Mouse (Mus musculus) liver, adult 2 months (tissue): ENCODE results near the gene Sh3pxd2a. TPM values are rescaled to one million over a fixed set of nuclear protein-coding genes. Genes with fewer than 3 reads are reported as not detected.

Experiments used
- DNase-seq: peaks from one replicate; pipeline ENCODE4 v3.0.0-alpha.2; 2011; ENCODE audit warnings: low read depth, low spot score; ENCODE audit errors: extremely low read depth
- H3K27ac ChIP-seq: fragments of 200-500 bp; replicated peaks from 2 replicates; pipeline ENCODE4 v1.5.1; 2012; ENCODE audit warnings: low read depth, mild to moderate bottlenecking, control low read depth, inconsistent platforms, low read length; ENCODE audit not compliant: insufficient read depth
- H3K27me3 ChIP-seq: fragments of 200-500 bp; 2 replicates; pipeline ENCODE4 v1.6.1; 2012; ENCODE audit warnings: mild to moderate bottlenecking, moderate library complexity, low read length, inconsistent platforms; ENCODE audit not compliant: control insufficient read depth, insufficient read depth
- H3K36me3 ChIP-seq: fragments of 200-500 bp; 2 replicates; pipeline ENCODE4 v1.6.1; 2012; ENCODE audit warnings: low read length, inconsistent platforms; ENCODE audit not compliant: control insufficient read depth, insufficient read depth
- H3K4me1 ChIP-seq: fragments of 200-500 bp; 2 replicates; pipeline ENCODE4 v1.6.1; 2011; ENCODE audit warnings: low read length; ENCODE audit not compliant: control insufficient read depth, insufficient read depth
- H3K4me3 ChIP-seq: fragments of 200-500 bp; 2 replicates; pipeline ENCODE4 v1.5.1; 2011; ENCODE audit warnings: low read depth, mild to moderate bottlenecking, control low read depth, low read length, moderate library complexity; ENCODE audit not compliant: insufficient read depth
- H3K79me2 ChIP-seq: fragments of 200-500 bp; 2 replicates; pipeline ENCODE4 v1.6.1; 2012; ENCODE audit warnings: inconsistent platforms, mild to moderate bottlenecking, low read length, moderate library complexity; ENCODE audit not compliant: control insufficient read depth, insufficient read depth
- H3K9ac ChIP-seq: fragments of 200-500 bp; 2 replicates; pipeline ENCODE4 v1.6.1; 2012; ENCODE audit warnings: low read depth, mild to moderate bottlenecking, control low read depth, inconsistent platforms, low read length
- CTCF ChIP-seq: fragments of 200-500 bp; IDR thresholded peaks from 2 replicates; pipeline ENCODE4 v1.5.1; 2011; ENCODE audit warnings: low read depth, low read length, control low read depth
- POLR2A ChIP-seq: fragments of 200-500 bp; IDR thresholded peaks from 2 replicates; pipeline ENCODE4 v1.6.1; 2011; ENCODE audit warnings: low read length, control low read depth; ENCODE audit not compliant: insufficient read depth; ENCODE audit errors: extremely low read depth
- WGBS: fragments of 180-500 bp; shearing (Covaris S2); methylation state at CpG from one replicate; pipeline ENCODE4 v1.1.7; 2018; 5-methylcytosine and 5-hydroxymethylcytosine counted together
- polyA plus RNA-seq: library from polyadenylated mRNA; depleted of rRNA; stranded (reverse); fragments of >200 nt; gene quantifications from 2 replicates; pipeline ENCODE4 v1.2.3, GENCODE M21; 2012
- total RNA-seq: library from RNA; depleted of rRNA; stranded (reverse); fragments of >200 nt; gene quantifications from 2 replicates; pipeline ENCODE4 v1.2.3, GENCODE M21; 2014

Sh3pxd2a gene
- total and polyA plus RNA-seq, 2 experiments = 4.2 to 10.0 TPM

GRCm38 (mm10) chr19:47319061-47319460 lies 145.1 kb downstream of the Sh3pxd2a start:
- 84% methylated on average over 8 of the region's 8 CpGs for WGBS
- Histone ChIP-seq H3K27ac (no peak overlapping the region), H3K4me3 (peak overlapping the region; percentile 39; the same call in 1 of the 2 replicates), H3K9ac (peak overlapping the region; percentile 10; the same call in 1 of the 2 replicates), H3K27me3 (no peaks in the 10 kb centered on the region), H3K4me1 (peaks cover 46% of the 10 kb centered on the region), H3K79me2 (peaks cover 4% of the 10 kb centered on the region; the same call in 1 of the 2 replicates), H3K36me3 (no peaks in the 10 kb centered on the region)
- TF ChIP-seq POLR2A (no peak), CTCF (no peak)
- DNase-seq = no peak

DNA sequence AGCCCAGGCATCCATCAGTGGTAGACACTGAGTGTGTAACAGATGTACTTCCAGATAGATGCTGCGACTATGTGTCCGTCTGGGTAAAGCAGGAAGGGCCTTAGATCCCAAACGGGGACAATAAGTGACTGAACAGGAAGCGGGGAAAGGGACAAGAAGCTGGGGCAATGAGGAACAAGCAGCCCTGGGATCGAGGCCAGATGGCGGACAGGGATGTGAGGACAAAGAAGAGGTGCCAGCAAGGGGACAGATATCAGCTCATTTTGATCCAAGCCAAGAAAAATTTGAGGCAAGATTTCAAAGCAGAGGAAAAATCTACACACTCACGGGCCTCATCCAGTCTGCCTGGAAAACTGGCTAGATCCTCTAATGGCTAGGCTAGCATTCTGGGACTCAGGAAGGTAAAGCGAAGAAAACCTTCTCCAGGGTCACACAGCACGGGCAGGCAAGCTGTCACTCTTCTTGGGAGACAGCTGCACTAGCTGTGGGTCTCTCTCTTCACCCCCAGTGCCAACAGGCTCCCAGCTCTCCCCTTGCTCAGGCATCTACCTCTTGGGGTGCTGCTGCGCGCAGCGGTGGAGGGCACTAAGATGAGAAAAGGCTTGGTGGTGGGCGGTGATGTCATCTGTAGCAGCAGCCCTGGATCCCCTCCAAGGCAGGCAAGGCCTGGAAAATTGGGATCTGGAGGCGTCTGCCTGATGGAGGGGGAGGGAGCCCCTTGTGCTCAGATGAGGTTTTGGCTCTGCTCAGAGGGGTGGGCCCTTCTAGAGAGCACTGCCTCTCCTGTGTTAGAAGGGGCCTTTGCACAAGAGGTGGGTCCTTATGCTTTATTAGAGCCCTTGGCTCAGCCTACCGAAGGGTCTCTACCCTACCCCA lies 146.9 kb downstream of the Sh3pxd2a start:
- no peaks in the 10 kb centered on the region for H3K27me3 ChIP-seq
- 64% methylated on average over 15 of the region's 15 CpGs for WGBS
- TF ChIP-seq POLR2A (no peak), CTCF (no peak)
- H3K4me1 ChIP-seq = peaks cover 54% of the 10 kb centered on the region
- no peak overlapping the region for H3K4me3 ChIP-seq
- no peak overlapping the region for H3K27ac ChIP-seq
- peaks cover 4% of the 10 kb centered on the region; the same call in 1 of the 2 replicates for H3K79me2 ChIP-seq
- DNase-seq = peak; percentile 67
- no peak overlapping the region; the same call in 1 of the 2 replicates for H3K9ac ChIP-seq
- no peaks in the 10 kb centered on the region for H3K36me3 ChIP-seq

GRCm38 (mm10) chr19:47316288-47317062 lies 147.7 kb downstream of the Sh3pxd2a start:
- Histone ChIP-seq H3K4me1 (peaks cover 62% of the 10 kb centered on the region), H3K27me3 (no peaks in the 10 kb centered on the region), H3K36me3 (no peaks in the 10 kb centered on the region), H3K9ac (no peak overlapping the region), H3K79me2 (peaks cover 4% of the 10 kb centered on the region; the same call in 1 of the 2 replicates), H3K27ac (no peak overlapping the region), H3K4me3 (no peak overlapping the region)
- WGBS = 58% methylated on average over 19 of the region's 19 CpGs
- peak; percentile 77 for DNase-seq
- TF ChIP-seq CTCF (no peak), POLR2A (no peak)

DNA sequence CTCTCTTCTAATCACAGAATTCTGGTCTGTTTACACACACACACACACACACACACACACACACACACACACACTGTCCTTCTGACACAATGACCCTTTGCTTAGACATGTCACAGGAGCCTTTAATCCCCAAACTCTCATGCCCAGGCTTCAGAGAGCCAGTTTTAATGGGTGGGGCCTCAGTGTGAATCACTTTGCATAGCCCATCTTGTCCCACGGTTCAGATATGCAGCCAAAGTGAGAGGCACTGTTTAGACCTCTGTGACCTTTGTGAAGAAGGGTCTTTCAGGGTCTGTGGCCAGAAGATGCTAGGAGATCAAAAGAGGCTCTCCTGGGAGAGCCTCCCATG lies 148.3 kb downstream of the Sh3pxd2a start:
- Histone ChIP-seq H3K36me3 (no peaks in the 10 kb centered on the region), H3K4me3 (no peak overlapping the region), H3K79me2 (peaks cover 4% of the 10 kb centered on the region; the same call in 1 of the 2 replicates), H3K9ac (no peak overlapping the region), H3K4me1 (peaks cover 64% of the 10 kb centered on the region), H3K27ac (no peak overlapping the region), H3K27me3 (no peaks in the 10 kb centered on the region)
- WGBS = 13% methylated on average over 1 of the region's 1 CpGs
- TF ChIP-seq POLR2A = no peak
- TF ChIP-seq CTCF = no peak
- DNase-seq = peak; percentile 34

- 0 out of 2 replicates have a peak, but pooled peaks cover 4% of the 10 kb centered on the region for H3K79me2 ChIP-seq
- H3K27ac ChIP-seq = no peak overlapping the region
- WGBS = 45% methylated on average over 14 of the region's 14 CpGs
- H3K27me3 ChIP-seq = no peaks in the 10 kb centered on the region
- peaks cover 65% of the 10 kb centered on the region for H3K4me1 ChIP-seq
- no peak overlapping the region for H3K4me3 ChIP-seq
- TF ChIP-seq CTCF = no peak
- no peaks in the 10 kb centered on the region for H3K36me3 ChIP-seq
- H3K9ac ChIP-seq = no peak overlapping the region; the same call in 1 of the 2 replicates
- DNase-seq = peak; percentile 69
Observed at GRCm38 (mm10) chr19:47315091-47315916, 148.9 kb downstream of the Sh3pxd2a start.
